Mouse (Mus musculus): ENCODE measurements around the gene Mon1b.

DNA sequence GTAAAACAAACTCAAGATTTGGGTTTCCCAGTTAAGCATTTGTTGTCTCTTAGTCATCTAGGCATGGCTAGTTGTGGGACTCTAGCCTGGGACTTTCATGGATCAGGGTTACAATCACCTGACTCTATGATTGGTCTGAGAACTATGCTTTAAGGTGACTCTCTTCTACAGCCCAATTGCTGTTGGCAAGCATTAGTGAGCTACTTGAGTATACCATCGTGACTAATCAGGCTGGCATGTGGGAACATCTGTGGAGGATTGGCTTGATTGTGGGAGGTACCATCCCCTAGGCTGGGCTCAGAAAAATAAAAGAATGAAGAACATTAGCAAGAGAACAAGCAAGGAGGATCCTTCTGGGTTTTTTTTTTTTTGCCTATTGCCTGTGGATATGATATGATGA is 41.4 kb downstream of the Mon1b start:
- no peak for TF ChIP-seq GATA1 (IDR thresholded peaks at IDR 0.05; ENCODE audit: borderline replicate concordance, low read length)
- no peak for TF ChIP-seq FLI1 (IDR thresholded peaks at IDR 0.05; ENCODE audit: low read length)

Measured in megakaryocyte, embryonic 14.5 days (primary cell).